Mouse (Mus musculus) embryonic facial prominence, embryonic 14.5 days (tissue): ENCODE measurements around the gene Atg101. TPM values are rescaled to one million over a fixed set of nuclear protein-coding genes. Genes with fewer than 3 reads are reported as not detected.

Source experiments
- ATAC-seq: fragments of 200-750 bp; cut with Nextera tagmentation; 2 replicates; pipeline ENCODE4 v1.8.0; 2017; ENCODE audit warnings: low read depth, moderate number of reproducible peaks, moderate TSS enrichment
- DNase-seq: peaks from one replicate; pipeline ENCODE4 v3.0.0-alpha.2; 2015; ENCODE audit warnings: low spot score
- H3K27ac ChIP-seq: fragments of 300-500 bp; sonication (generic); replicated peaks from 2 replicates; pipeline ENCODE4 v1.5.1; 2014; ENCODE audit warnings: low read depth, mild to moderate bottlenecking, low read length, moderate library complexity
- H3K27me3 ChIP-seq: fragments of 300-500 bp; sonication (generic); replicated peaks from 2 replicates; pipeline ENCODE4 v1.6.1; 2014; ENCODE audit warnings: low read length; ENCODE audit not compliant: control insufficient read depth, insufficient read depth
- H3K36me3 ChIP-seq: fragments of 300-500 bp; sonication (generic); 2 replicates; pipeline ENCODE4 v1.6.1; 2014; ENCODE audit warnings: low read length, mixed read lengths; ENCODE audit not compliant: control insufficient read depth, insufficient read depth
- H3K4me1 ChIP-seq: fragments of 300-500 bp; sonication (generic); 2 replicates; pipeline ENCODE4 v1.6.1; 2014; ENCODE audit warnings: antibody characterized with exemption, low read length; ENCODE audit not compliant: control insufficient read depth, insufficient read depth
- H3K4me2 ChIP-seq: fragments of 300-500 bp; sonication (generic); 2 replicates; pipeline ENCODE4 v1.6.1; 2014; ENCODE audit warnings: low read depth, mild to moderate bottlenecking, low read length, moderate library complexity, mixed read lengths
- H3K4me3 ChIP-seq: fragments of 300-500 bp; sonication (generic); 2 replicates; pipeline ENCODE4 v1.5.1; 2014; ENCODE audit warnings: low read depth, mild to moderate bottlenecking, low read length
- H3K9ac ChIP-seq: fragments of 300-500 bp; sonication (generic); 2 replicates; pipeline ENCODE4 v1.6.1; 2014; ENCODE audit warnings: low read depth, mild to moderate bottlenecking, low read length, moderate library complexity, mixed read lengths
- H3K9me3 ChIP-seq: fragments of 300-500 bp; sonication (generic); 2 replicates; pipeline ENCODE4 v1.6.1; 2016; ENCODE audit warnings: low read length; ENCODE audit not compliant: control insufficient read depth
- WGBS: fragments of 180-500 bp; shearing (Covaris S2); extraction: QIAGEN DNeasy Blood & Tissue Kit; methylation state at CpG from one replicate; pipeline ENCODE4 v1.1.7; 2014; 5-methylcytosine and 5-hydroxymethylcytosine counted together
- polyA plus RNA-seq: library from polyadenylated mRNA; unstranded; fragments of >200 nt; fragmentation: Nextera tagmentation; extraction: Ambion mirVana; gene quantifications from 2 replicates; pipeline ENCODE4 v1.2.1, GENCODE M21; 2014

Atg101 gene
- polyA plus RNA-seq, 1 experiment from 2014 or later: 49.9 TPM

DNA sequence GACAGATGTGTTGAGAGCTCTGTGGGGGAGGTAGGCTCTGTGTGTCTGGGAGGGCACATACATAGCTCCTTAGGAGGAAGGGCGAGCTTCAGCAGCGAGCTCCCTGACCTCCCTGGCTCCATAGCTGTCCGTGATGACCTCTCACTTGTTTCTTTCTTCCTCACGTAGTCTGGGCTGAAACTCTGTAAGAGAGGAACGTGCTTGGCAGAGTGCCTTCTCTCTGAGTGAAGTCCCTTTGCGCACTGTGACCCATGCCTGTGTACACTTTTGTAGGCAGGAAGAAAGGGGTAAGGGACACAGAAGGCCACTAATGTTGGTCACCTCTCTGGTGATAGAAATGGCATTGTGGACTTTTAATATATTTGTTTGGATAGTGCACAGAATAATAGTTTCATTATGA, 3.3 kb downstream of the Atg101 start:
- no peaks in the 10 kb centered on the region for H3K27me3 ChIP-seq
- H3K4me3 ChIP-seq: no peak overlapping the region
- H3K9me3 ChIP-seq: no peaks in the 10 kb centered on the region
- no peak for ATAC-seq
- no peak overlapping the region for H3K9ac ChIP-seq
- no peak overlapping the region for H3K27ac ChIP-seq
- no peak for DNase-seq
- WGBS: 84% methylated on average over 6 of the region's 6 CpGs
- peaks cover 58% of the 10 kb centered on the region for H3K36me3 ChIP-seq
- peaks cover 7% of the 10 kb centered on the region for H3K4me1 ChIP-seq
- H3K4me2 ChIP-seq: no peak overlapping the region

DNA sequence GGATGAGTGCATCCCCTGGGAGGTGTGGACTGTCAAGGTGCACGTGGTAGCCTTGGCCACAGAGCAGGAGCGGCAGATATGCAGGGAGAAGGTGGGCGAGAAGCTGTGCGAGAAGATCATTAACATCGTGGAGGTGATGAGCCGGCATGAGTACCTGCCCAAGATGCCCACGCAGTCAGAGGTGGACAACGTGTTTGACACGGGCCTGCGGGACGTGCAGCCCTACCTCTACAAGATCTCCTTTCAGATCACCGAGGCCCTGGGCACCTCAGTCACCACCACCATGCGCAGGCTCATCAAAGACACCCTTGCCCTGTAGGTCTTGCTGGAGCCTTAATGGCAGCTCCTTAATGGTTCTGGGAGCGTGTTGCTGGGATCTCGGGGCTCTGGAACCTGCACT, 6.3 kb downstream of the Atg101 start:
- Histone ChIP-seq H3K27me3 (no peaks in the 10 kb centered on the region), H3K9ac (no peak overlapping the region), H3K4me2 (no peak overlapping the region), H3K4me1 (peaks cover 4% of the 10 kb centered on the region), H3K4me3 (no peak overlapping the region), H3K36me3 (peaks cover 58% of the 10 kb centered on the region), H3K27ac (no peak overlapping the region), H3K9me3 (no peaks in the 10 kb centered on the region)
- no peak for DNase-seq
- 96% methylated on average over 15 of the region's 15 CpGs for WGBS
- ATAC-seq: no peak

GRCm38 (mm10) chr15:101292012-101292411, 7.9 kb downstream of the Atg101 start:
- H3K9me3 ChIP-seq: no peaks in the 10 kb centered on the region
- H3K27ac ChIP-seq: no peak overlapping the region
- H3K27me3 ChIP-seq: no peaks in the 10 kb centered on the region
- ATAC-seq: no peak
- no peak overlapping the region for H3K9ac ChIP-seq
- 85% methylated on average over 3 of the region's 3 CpGs for WGBS
- H3K4me2 ChIP-seq: no peak overlapping the region
- H3K4me3 ChIP-seq: no peak overlapping the region
- peaks cover 4% of the 10 kb centered on the region for H3K4me1 ChIP-seq
- H3K36me3 ChIP-seq: peaks cover 52% of the 10 kb centered on the region
- no peak for DNase-seq

GRCm38 (mm10) chr15:101293025-101293621, 9.1 kb downstream of the Atg101 start, which contains the start of gene 6030408B16Rik:
Gene 6030408B16Rik, plus strand, starts transcription at chr15:101293212.
- peaks cover 41% of the 10 kb centered on the region for H3K36me3 ChIP-seq
- DNase-seq: no peak
- WGBS: 43% methylated on average over 12 of the region's 18 CpGs
- ATAC-seq: peak; percentile 60; the same call in 1 of the 2 replicates
- no peak within 1 kb of the TSS for H3K4me3 ChIP-seq
- H3K4me2 ChIP-seq: no peak within 1 kb of the TSS; the same call in 1 of the 2 replicates
- H3K4me1 ChIP-seq: peaks cover 4% of the 10 kb centered on the region
- no peaks in the 10 kb centered on the region for H3K9me3 ChIP-seq
- no peak within 1 kb of the TSS; the same call in 1 of the 2 replicates for H3K9ac ChIP-seq
- no peak within 1 kb of the TSS for H3K27ac ChIP-seq
- no peaks in the 10 kb centered on the region for H3K27me3 ChIP-seq

DNA sequence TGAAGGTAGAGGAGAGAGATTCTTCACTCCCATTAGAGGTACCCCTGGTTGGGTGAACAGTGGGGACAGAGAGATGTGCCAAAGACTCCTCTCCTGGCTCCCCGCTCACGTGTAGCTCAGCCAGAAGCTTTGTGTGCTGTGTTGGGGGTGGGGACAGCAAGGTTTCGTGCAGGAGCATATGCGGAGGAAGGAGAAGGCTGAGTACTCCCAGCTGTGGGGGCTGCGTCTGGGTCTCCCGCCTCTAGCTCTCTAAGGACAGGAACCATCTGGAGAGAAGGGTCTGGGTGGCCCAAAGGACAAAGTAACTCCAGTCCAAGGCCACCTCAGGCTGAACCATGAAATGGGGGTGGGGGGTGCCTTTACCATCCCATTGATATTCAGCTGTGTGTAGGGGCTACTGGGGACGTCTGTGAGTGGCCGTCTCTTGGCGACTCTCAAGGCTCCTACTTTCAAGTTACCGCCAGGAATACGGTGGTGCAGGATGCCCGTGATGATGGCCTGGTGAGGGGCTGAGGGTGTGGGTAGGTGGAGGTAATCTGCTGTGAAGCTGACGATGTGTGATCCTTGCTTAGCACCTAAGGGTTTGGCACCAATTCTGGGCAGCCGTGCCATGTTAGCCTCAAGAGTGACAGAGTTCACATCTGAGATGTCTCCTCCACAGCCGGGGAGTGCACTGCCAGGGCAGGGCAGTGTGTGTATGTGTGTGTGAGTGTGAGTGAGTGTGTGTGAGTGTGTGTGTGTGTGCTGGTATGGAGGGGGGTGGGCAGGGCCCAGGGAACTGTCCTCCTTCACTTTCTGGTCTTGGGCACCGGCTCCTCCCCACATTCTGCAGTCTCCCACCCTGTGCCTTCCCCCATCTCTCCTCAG, 10.2 kb downstream of the Atg101 start:
- Histone ChIP-seq H3K4me3 (no peak overlapping the region), H3K27me3 (no peaks in the 10 kb centered on the region), H3K36me3 (peaks cover 30% of the 10 kb centered on the region), H3K27ac (no peak overlapping the region; the same call in 1 of the 2 replicates), H3K4me1 (peaks cover 4% of the 10 kb centered on the region), H3K9me3 (no peaks in the 10 kb centered on the region), H3K9ac (no peak overlapping the region; the same call in none of the 2 replicates), H3K4me2 (no peak overlapping the region)
- DNase-seq (no peak), ATAC-seq (no peak)
- WGBS: 48% methylated on average over 15 of the region's 16 CpGs

GRCm38 (mm10) chr15:101295106-101295505, 11.0 kb downstream of the Atg101 start:
- WGBS: 65% methylated on average over 7 of the region's 7 CpGs
- Histone ChIP-seq H3K27ac (no peak overlapping the region), H3K4me1 (peaks cover 4% of the 10 kb centered on the region), H3K9me3 (no peaks in the 10 kb centered on the region), H3K36me3 (peaks cover 21% of the 10 kb centered on the region), H3K4me2 (no peak overlapping the region), H3K9ac (no peak overlapping the region), H3K4me3 (no peak overlapping the region), H3K27me3 (no peaks in the 10 kb centered on the region)
- ATAC-seq (no peak), DNase-seq (no peak)

GRCm38 (mm10) chr15:101295616-101296015, 11.5 kb downstream of the Atg101 start:
- Histone ChIP-seq H3K9ac (no peak overlapping the region), H3K27ac (no peak overlapping the region), H3K4me3 (no peak overlapping the region), H3K4me2 (no peak overlapping the region), H3K27me3 (no peaks in the 10 kb centered on the region), H3K9me3 (no peaks in the 10 kb centered on the region), H3K4me1 (peaks cover 4% of the 10 kb centered on the region), H3K36me3 (peaks cover 16% of the 10 kb centered on the region)
- WGBS: 98% methylated on average over 9 of the region's 10 CpGs
- no peak for DNase-seq
- no peak for ATAC-seq

- H3K27ac ChIP-seq: no peak overlapping the region
- peaks cover 4% of the 10 kb centered on the region for H3K4me1 ChIP-seq
- no peak overlapping the region for H3K4me2 ChIP-seq
- no peak overlapping the region for H3K9ac ChIP-seq
- no peaks in the 10 kb centered on the region for H3K9me3 ChIP-seq
- H3K36me3 ChIP-seq: peaks cover 12% of the 10 kb centered on the region
- no peak overlapping the region for H3K4me3 ChIP-seq
- no peak for ATAC-seq
- 78% methylated on average over 11 of the region's 11 CpGs for WGBS
- DNase-seq: no peak
- H3K27me3 ChIP-seq: no peaks in the 10 kb centered on the region
Observed at GRCm38 (mm10) chr15:101296091-101296490, 12.0 kb downstream of the Atg101 start.
